Mouse (Mus musculus): ENCODE measurements around the gene Cttn. TPM values are rescaled to one million over a fixed set of nuclear protein-coding genes. Genes with fewer than 3 reads are reported as not detected.
A peak's percentile ranks its signal among the peaks of the same experiment; 100 is the strongest.

Gene Cttn
- polyA plus RNA-seq (2012; rRNA removed) (188 and 190 TPM in 2 replicates), polyA plus RNA-seq (2014; fragmentation: Nextera tagmentation; extraction: Ambion mirVana) (174 and 180 TPM in 2 replicates)

- Histone ChIP-seq H3K27me3 (ENCODE audit: control insufficient read depth, insufficient read depth, low read length) (no peaks in the 10 kb centered on the region), H3K9me3 (ENCODE audit: control insufficient read depth, low read length) (no peaks in the 10 kb centered on the region), H3K36me3 (ENCODE audit: control insufficient read depth, insufficient read depth, low read length) (peaks cover 11% of the 10 kb centered on the region; the same call in 1 of the 2 replicates), H3K4me2 (replicated peaks; ENCODE audit: low read depth, low read length, severe bottlenecking) (peak within 1 kb of the TSS; percentile 74), H3K9ac (ENCODE audit: low read depth, low read length, severe bottlenecking) (peak within 1 kb of the TSS; percentile 91), H3K4me1 (ENCODE audit: control insufficient read depth, insufficient read depth, low read length) (peaks cover 11% of the 10 kb centered on the region), H3K4me3 (replicated peaks; ENCODE audit: low read length) (peak within 1 kb of the TSS; percentile 93), H3K27ac (replicated peaks; ENCODE audit: low read depth, low read length) (peak within 1 kb of the TSS; percentile 79)
- peak; percentile 94 for ATAC-seq (ENCODE audit: low FRiP score, low read depth)
- TF ChIP-seq POLR2A (IDR thresholded peaks at IDR 0.05; ENCODE audit: borderline replicate concordance, extremely low read depth, insufficient read depth, insufficient read length) = peak; percentile 85; the same call in 1 of the 2 replicates
- peak; percentile 88 for DNase-seq (ENCODE audit: low spot score)
- WGBS = 2% methylated on average over 30 of the region's 30 CpGs
Observed at GRCm38 (mm10) chr7:144470545-144471059, at the start of gene Cttn. Gene Cttn, minus strand, starts transcription at chr7:144471009.

- TF ChIP-seq POLR2A (IDR thresholded peaks at IDR 0.05; ENCODE audit: borderline replicate concordance, extremely low read depth, insufficient read depth, insufficient read length) = no peak
- H3K27me3 ChIP-seq (ENCODE audit: control insufficient read depth, insufficient read depth, low read length) = no peaks in the 10 kb centered on the region
- no peaks in the 10 kb centered on the region for H3K9me3 ChIP-seq (ENCODE audit: control insufficient read depth, low read length)
- DNase-seq (ENCODE audit: low spot score) = no peak
- WGBS = 87% methylated on average over 5 of the region's 5 CpGs
- no peaks in the 10 kb centered on the region for H3K4me1 ChIP-seq (ENCODE audit: control insufficient read depth, insufficient read depth, low read length)
- H3K4me3 ChIP-seq (replicated peaks; ENCODE audit: low read length) = no peak overlapping the region
- H3K27ac ChIP-seq (replicated peaks; ENCODE audit: low read depth, low read length) = no peak overlapping the region
- H3K4me2 ChIP-seq (replicated peaks; ENCODE audit: low read depth, low read length, severe bottlenecking) = no peak overlapping the region
- H3K36me3 ChIP-seq (ENCODE audit: control insufficient read depth, insufficient read depth, low read length) = peaks cover 50% of the 10 kb centered on the region
- ATAC-seq (ENCODE audit: low FRiP score, low read depth) = no peak
- H3K9ac ChIP-seq (ENCODE audit: low read depth, low read length, severe bottlenecking) = no peak overlapping the region
Observed at GRCm38 (mm10) chr7:144519852-144520251, 49.0 kb upstream of the Cttn start.

DNA sequence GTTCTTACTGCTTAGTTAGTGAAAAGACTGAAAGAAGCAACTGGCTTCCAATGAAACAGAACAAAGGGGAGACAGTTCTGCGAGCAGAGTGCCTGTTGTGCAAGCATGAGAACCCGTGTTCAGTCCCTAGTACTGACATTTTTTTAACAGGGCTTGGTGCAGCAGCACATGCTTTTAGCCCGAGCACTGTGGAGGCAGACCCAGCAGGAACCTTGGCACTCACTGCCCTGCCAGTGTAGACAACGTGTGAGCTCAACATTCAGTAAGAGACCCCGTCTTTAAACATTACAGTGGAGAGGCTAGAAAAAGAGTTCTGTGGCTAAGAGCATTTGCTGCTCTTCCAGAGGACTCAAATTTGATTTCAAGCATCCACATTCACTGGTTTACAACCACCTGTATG, 45.9 kb upstream of the Cttn start:
- 87% methylated on average over 5 of the region's 5 CpGs for WGBS
- no peak for DNase-seq (ENCODE audit: low spot score)
- Histone ChIP-seq H3K36me3 (ENCODE audit: control insufficient read depth, insufficient read depth, low read length) (peaks cover 79% of the 10 kb centered on the region), H3K27ac (replicated peaks; ENCODE audit: low read depth, low read length) (no peak overlapping the region), H3K9me3 (ENCODE audit: control insufficient read depth, low read length) (no peaks in the 10 kb centered on the region), H3K4me1 (ENCODE audit: control insufficient read depth, insufficient read depth, low read length) (no peaks in the 10 kb centered on the region), H3K27me3 (ENCODE audit: control insufficient read depth, insufficient read depth, low read length) (no peaks in the 10 kb centered on the region), H3K4me2 (replicated peaks; ENCODE audit: low read depth, low read length, severe bottlenecking) (no peak overlapping the region), H3K4me3 (replicated peaks; ENCODE audit: low read length) (no peak overlapping the region), H3K9ac (ENCODE audit: low read depth, low read length, severe bottlenecking) (no peak overlapping the region)
- TF ChIP-seq POLR2A (IDR thresholded peaks at IDR 0.05; ENCODE audit: borderline replicate concordance, extremely low read depth, insufficient read depth, insufficient read length) = no peak
- ATAC-seq (ENCODE audit: low FRiP score, low read depth) = no peak

DNA sequence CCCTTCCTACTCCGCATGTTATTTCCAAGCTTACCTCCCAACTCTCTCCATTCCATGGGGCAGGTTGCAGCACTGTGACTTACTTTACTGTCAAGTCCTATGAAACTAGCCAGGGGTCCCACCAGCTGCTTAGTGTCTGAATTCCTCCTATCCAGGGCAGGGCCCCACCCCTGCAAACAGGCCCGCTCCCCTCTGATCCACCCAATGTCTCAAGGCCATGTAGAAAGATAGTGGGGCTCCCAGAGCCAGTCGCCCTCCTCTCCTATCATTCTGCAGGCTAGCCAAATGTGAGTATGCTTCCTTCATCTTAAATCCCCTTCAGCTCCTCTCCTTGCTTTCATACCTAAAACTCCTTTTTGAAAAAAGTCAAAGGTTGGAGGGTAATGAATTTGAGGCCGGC, 38.3 kb upstream of the Cttn start:
- TF ChIP-seq POLR2A (IDR thresholded peaks at IDR 0.05; ENCODE audit: borderline replicate concordance, extremely low read depth, insufficient read depth, insufficient read length) = no peak
- Histone ChIP-seq H3K4me3 (replicated peaks; ENCODE audit: low read length) (no peak overlapping the region), H3K36me3 (ENCODE audit: control insufficient read depth, insufficient read depth, low read length) (peaks cover 97% of the 10 kb centered on the region), H3K9ac (ENCODE audit: low read depth, low read length, severe bottlenecking) (no peak overlapping the region), H3K27ac (replicated peaks; ENCODE audit: low read depth, low read length) (no peak overlapping the region), H3K9me3 (ENCODE audit: control insufficient read depth, low read length) (no peaks in the 10 kb centered on the region), H3K4me2 (replicated peaks; ENCODE audit: low read depth, low read length, severe bottlenecking) (no peak overlapping the region), H3K4me1 (ENCODE audit: control insufficient read depth, insufficient read depth, low read length) (no peaks in the 10 kb centered on the region), H3K27me3 (ENCODE audit: control insufficient read depth, insufficient read depth, low read length) (no peaks in the 10 kb centered on the region)
- 94% methylated on average over 4 of the region's 4 CpGs for WGBS
- DNase-seq (ENCODE audit: low spot score) = no peak
- no peak for ATAC-seq (ENCODE audit: low FRiP score, low read depth)

GRCm38 (mm10) chr7:144506807-144507206, 36.0 kb upstream of the Cttn start:
- Histone ChIP-seq H3K27ac (replicated peaks; ENCODE audit: low read depth, low read length) (no peak overlapping the region), H3K4me3 (replicated peaks; ENCODE audit: low read length) (no peak overlapping the region), H3K9me3 (ENCODE audit: control insufficient read depth, low read length) (no peaks in the 10 kb centered on the region), H3K36me3 (ENCODE audit: control insufficient read depth, insufficient read depth, low read length) (peaks cover 98% of the 10 kb centered on the region), H3K4me1 (ENCODE audit: control insufficient read depth, insufficient read depth, low read length) (no peaks in the 10 kb centered on the region), H3K4me2 (replicated peaks; ENCODE audit: low read depth, low read length, severe bottlenecking) (no peak overlapping the region), H3K27me3 (ENCODE audit: control insufficient read depth, insufficient read depth, low read length) (no peaks in the 10 kb centered on the region), H3K9ac (ENCODE audit: low read depth, low read length, severe bottlenecking) (no peak overlapping the region)
- WGBS = 83% methylated on average over 1 of the region's 1 CpGs
- DNase-seq (ENCODE audit: low spot score) = no peak
- ATAC-seq (ENCODE audit: low FRiP score, low read depth) = no peak
- no peak for TF ChIP-seq POLR2A (IDR thresholded peaks at IDR 0.05; ENCODE audit: borderline replicate concordance, extremely low read depth, insufficient read depth, insufficient read length)

Data from limb, embryonic 14.5 days (tissue).